ENCODE assay signal across 11 mouse cellular contexts in the genomic region with DNA sequence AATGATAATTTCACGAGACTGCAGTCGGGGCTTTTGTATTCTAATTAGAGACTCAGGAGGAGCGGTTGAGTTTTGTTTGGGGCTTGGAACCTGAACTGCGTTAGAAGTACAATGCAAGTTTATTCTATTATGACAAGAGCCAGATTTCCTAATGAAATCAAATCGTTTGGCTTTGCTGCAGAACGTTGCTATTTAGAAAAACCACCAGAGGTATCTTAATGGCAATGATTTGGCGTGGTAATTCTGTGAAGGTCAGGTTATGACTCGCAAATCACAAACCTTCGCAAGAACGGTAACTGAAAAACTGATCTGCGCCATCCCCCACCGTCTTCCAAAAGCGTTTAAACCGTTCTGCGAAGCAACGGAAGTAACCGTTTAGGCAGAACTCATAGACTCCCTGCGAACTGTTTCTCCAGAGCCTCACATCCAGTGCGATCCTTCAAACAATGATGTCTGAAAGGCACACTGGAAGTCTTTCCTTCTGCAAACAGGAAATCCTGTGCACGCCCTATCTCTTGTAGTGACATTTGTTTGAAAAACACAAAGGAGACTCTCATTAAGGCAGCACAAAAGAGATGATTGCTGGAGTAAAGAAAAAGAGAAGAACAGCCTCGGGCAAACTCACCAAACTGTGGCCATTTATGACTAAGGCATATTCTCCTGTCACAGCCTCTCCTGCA.
DNase-seq lines count a peak whose midpoint lies in the region; ATAC-seq and TF ChIP-seq lines count a peak whose summit lies in the region.
"Had no signal": no experiment of that assay in that cellular context is flagged by ENCODE, and none has a peak within 500 bp of the region (broad histone marks: within the 10 kb centered on the region; RNA-seq: fewer than 3 reads in every experiment).

No protein-coding gene starts in this region.

- H3K4me1 ChIP-seq in kidney, adult 2 months (ENCODE audit: control insufficient read depth, insufficient read depth, low read length), result no peaks in the 10 kb centered on the region
- H3K4me1 ChIP-seq in embryonic facial prominence, embryonic 12.5 days, result peaks cover 12% of the 10 kb centered on the region; the same call in 1 of the 2 replicates
- peaks cover 8% of the 10 kb centered on the region for H3K4me1 ChIP-seq in limb, embryonic 15.5 days
- no peaks in the 10 kb centered on the region; the same call in 1 of the 2 replicates for H3K4me1 ChIP-seq in hindbrain, embryonic 10.5 days (replicated peaks)
- H3K4me1 ChIP-seq: hindbrain, embryonic 15.5 days had no signal

- no peak overlapping the region for H3K9ac ChIP-seq in embryonic facial prominence, embryonic 12.5 days
- no peak overlapping the region for H3K9ac ChIP-seq in limb, embryonic 15.5 days
- H3K9ac ChIP-seq: hindbrain, embryonic 15.5 days had no signal

- H3K9me3 ChIP-seq in embryonic facial prominence, embryonic 12.5 days, result no peaks in the 10 kb centered on the region
- no peaks in the 10 kb centered on the region for H3K9me3 ChIP-seq in limb, embryonic 15.5 days
- no peaks in the 10 kb centered on the region for H3K9me3 ChIP-seq in hindbrain, embryonic 10.5 days
- H3K9me3 ChIP-seq: hindbrain, embryonic 15.5 days had no signal

- H3K27me3 ChIP-seq in kidney, adult 2 months (replicated peaks; ENCODE audit: control insufficient read depth, insufficient read depth, low read length), result no peaks in the 10 kb centered on the region
- no peaks in the 10 kb centered on the region for H3K27me3 ChIP-seq in embryonic facial prominence, embryonic 12.5 days
- H3K27me3 ChIP-seq in limb, embryonic 15.5 days, result no peaks in the 10 kb centered on the region
- no peaks in the 10 kb centered on the region for H3K27me3 ChIP-seq in hindbrain, embryonic 10.5 days (ENCODE audit: insufficient read depth, poor library complexity, severe bottlenecking)
- H3K27me3 ChIP-seq: hindbrain, embryonic 15.5 days had no signal

- no peak for TF ChIP-seq CTCF in kidney, adult 2 months (conservative IDR thresholded peaks at IDR 0.05; ENCODE audit: insufficient read depth, insufficient read length, low read depth, low read length)

- WGBS in kidney, adult 2 months, result 65% methylated on average over 21 of the region's 21 CpGs
- whole genome bisulfite sequencing in embryonic facial prominence, embryonic 12.5 days, result 42% methylated on average over 21 of the region's 21 CpGs
- WGBS in limb, embryonic 15.5 days, result 61% methylated on average over 21 of the region's 21 CpGs
- WGBS in hindbrain, embryonic 10.5 days, result 71% methylated on average over 21 of the region's 21 CpGs

- no peak for ATAC-seq in embryonic facial prominence, embryonic 12.5 days (ENCODE audit: insufficient number of reproducible peaks, insufficient read depth, low FRiP score, low TSS enrichment)
- ATAC-seq in limb, embryonic 15.5 days (ENCODE audit: insufficient number of reproducible peaks, low FRiP score, low TSS enrichment, low read depth), result no peak

- TF ChIP-seq POLR2A in kidney, adult 2 months (IDR thresholded peaks at IDR 0.05; ENCODE audit: low read depth, low read length), result no peak

- no peak overlapping the region for H3K4me3 ChIP-seq in kidney, adult 2 months (ENCODE audit: insufficient read depth, low read depth, low read length)
- H3K4me3 ChIP-seq in embryonic facial prominence, embryonic 12.5 days, result no peak overlapping the region
- no peak overlapping the region for H3K4me3 ChIP-seq in limb, embryonic 15.5 days
- no peak overlapping the region for H3K4me3 ChIP-seq in hindbrain, embryonic 10.5 days
- H3K4me3 ChIP-seq: hindbrain, embryonic 15.5 days had no signal

- H3K27ac ChIP-seq in kidney, adult 2 months (ENCODE audit: insufficient read depth, low read depth, low read length), result peak overlapping the region; percentile 20; the same call in 1 of the 2 replicates
- H3K27ac ChIP-seq in embryonic facial prominence, embryonic 12.5 days, result peak overlapping the region; percentile 77
- H3K27ac ChIP-seq in limb, embryonic 15.5 days, result peak overlapping the region; percentile 79
- no peak overlapping the region for H3K27ac ChIP-seq in hindbrain, embryonic 10.5 days
- H3K27ac ChIP-seq: hindbrain, embryonic 15.5 days had no signal

- DNase-seq in kidney, adult 2 months, result no peak
- no peak for DNase-seq in kidney, adult 9 months
- peak; percentile 11 for DNase-seq in MN1 (ENCODE audit: low spot score)
- DNase-seq in cerebellum, postnatal 10 days, result no peak
- DNase-seq in hindbrain, embryonic 10.5 days (ENCODE audit: low spot score), result no peak
- no peak for DNase-seq in ovary, postnatal 36 days (ENCODE audit: low spot score)
- DNase-seq: adrenal gland, adult 8-10 months; cerebellum, adult 8-10 months had no signal

- no peaks in the 10 kb centered on the region for H3K36me3 ChIP-seq in kidney, adult 2 months (ENCODE audit: control insufficient read depth, insufficient read depth, low read length)
- H3K36me3 ChIP-seq in embryonic facial prominence, embryonic 12.5 days, result no peaks in the 10 kb centered on the region
- H3K36me3 ChIP-seq in limb, embryonic 15.5 days, result no peaks in the 10 kb centered on the region
- H3K36me3 ChIP-seq in hindbrain, embryonic 10.5 days, result no peaks in the 10 kb centered on the region
- H3K36me3 ChIP-seq: hindbrain, embryonic 15.5 days had no signal

- H3K4me2 ChIP-seq in embryonic facial prominence, embryonic 12.5 days (replicated peaks), result 0 out of 2 replicates have a peak overlapping the region, but pooled peaks have one; percentile 6
- no peak overlapping the region for H3K4me2 ChIP-seq in limb, embryonic 15.5 days
- H3K4me2 ChIP-seq: hindbrain, embryonic 15.5 days had no signal
